Mouse (Mus musculus) c-Kit-positive CD71-positive TER-119-negative erythroid progenitor cells, embryonic 14.5 days (primary cell): ENCODE data around the gene Tmc6.
A peak's percentile ranks its signal among the peaks of the same experiment; 100 is the strongest.
"Not testable (repeated sequence)": the region's sequence is repeated elsewhere in the genome, so short reads cannot be mapped to it uniquely, and the experiment has no call there.

Source experiments
- DNase-seq: peaks from one replicate; pipeline ENCODE4 v3.0.0-alpha.2; 2013; ENCODE audit warnings: low read depth

The Tmc6 gene

DNA sequence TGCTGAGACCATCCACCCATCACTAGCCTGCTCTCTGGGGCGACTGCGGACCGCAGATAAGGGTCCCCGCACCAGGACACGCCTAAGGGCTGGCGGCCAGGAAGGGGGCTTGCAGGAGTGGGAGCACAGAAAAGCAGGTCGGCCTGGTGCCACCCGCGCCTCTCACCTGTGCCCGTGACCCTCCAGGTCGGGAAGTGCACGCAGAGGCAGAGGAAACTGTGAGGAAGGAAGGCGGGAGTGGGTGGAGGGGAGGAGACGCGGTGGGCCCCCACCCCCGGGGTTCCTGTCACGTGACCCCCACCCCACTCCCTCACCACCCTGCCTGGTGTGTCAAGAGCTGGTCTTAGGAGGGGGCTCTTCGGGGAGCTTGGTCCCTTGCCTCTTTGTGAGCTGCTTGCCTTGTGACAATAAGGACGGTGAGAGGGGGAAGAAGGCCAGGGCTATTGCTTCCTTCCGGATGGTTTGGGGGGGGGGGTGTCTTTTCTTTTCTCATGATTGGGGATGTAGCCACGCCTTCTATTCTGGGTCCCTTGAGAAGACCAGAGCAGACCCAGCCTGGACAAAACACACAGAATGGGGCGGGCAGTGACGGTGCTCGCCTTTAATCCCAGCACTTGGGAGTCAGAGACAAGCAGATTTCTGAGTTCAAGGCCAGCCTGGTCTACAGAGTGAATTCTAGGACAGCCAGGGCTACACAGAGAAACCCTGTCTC lies at the start of gene Tmc6, which contains the start of gene Tmc8:
Gene Tmc6 (minus strand): TSS at position 206 of the 712 bp plus-strand sequence.
Gene Tmc8 (plus strand): TSS at position 84 of the 712 bp plus-strand sequence.
- DNase-seq, result peak; percentile 47

DNA sequence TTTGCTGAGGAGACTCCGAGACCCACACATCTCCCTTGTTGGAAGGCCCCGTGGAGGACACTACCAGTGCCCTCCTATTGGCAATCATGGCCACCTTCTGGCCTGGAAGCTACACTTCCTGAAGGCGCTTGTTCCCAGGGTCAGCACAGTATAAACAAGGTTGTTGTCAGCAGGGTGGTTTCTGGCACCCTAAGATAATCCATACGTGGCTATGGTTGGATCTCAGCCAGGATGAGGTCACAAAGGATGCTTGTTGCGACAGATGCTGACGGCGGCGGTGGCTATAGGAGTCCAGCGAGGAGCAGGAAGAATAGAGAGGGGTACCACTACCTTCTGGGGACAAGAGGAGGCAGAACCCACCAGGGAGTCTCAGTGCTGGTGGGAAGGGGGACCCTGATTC lies 48.4 kb upstream of the Tmc6 start:
- peak; percentile 47 for DNase-seq

DNA sequence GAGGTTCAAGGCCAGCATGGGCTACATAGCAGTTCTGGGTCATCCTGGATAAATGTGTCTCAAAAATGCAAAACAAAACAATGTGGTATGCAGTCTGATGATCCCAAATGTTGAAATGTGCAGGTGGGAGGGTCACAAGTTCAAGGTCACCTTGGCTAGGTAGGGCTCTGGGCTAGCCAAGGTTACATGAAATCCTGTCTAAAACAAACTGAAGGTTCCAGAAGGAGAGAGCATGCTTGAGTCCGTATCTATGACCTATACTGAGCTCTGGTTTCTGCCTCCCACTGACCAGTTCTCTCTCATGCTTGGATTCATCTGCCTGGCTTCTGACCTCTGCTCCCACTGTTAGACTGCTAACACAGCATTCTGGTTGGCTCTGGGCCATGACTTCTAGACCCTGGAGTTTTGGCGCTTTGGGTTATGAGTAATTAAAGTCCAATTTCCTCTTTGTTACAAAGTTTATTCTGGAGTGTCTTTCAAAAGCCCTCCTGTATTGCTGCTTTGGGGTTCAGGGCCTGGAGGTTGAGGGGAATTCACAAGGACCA lies 47.7 kb upstream of the Tmc6 start:
- DNase-seq, result no peak

DNA sequence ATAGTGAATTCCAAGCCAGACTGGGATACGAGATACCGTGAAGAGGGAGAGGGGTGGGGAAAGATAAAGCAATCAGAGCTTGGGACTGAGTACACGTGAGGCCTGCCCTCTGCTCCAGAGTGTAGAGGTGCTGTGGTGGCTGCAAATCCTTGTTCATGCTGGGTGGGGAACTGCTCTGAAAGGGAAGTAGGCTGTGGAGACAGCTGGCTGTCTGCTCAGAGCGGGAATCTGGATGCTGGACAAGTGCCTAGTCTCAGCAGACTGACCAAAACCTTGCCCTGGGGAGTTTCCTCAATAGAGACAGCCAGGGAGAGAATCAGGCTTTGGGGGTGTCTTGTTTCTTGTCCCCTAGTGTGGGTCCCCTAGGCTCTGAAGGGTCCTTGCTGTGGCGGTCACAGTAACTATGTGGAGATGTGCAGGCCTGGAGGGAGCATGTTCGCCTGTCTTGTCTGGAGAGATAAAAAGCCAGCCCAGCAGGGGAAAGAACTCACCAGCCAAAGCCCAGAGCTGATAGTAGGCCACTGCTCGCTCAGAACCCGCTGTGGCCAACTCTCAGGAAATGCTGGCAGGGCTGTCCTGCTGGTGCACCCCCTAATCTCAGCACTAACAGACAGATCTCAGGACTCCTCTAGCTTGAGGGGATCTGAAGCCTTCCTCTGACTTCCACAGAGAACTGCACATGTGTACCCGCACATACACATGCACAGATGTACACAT lies 47.0 kb upstream of the Tmc6 start:
- peak; percentile 53 for DNase-seq

DNA sequence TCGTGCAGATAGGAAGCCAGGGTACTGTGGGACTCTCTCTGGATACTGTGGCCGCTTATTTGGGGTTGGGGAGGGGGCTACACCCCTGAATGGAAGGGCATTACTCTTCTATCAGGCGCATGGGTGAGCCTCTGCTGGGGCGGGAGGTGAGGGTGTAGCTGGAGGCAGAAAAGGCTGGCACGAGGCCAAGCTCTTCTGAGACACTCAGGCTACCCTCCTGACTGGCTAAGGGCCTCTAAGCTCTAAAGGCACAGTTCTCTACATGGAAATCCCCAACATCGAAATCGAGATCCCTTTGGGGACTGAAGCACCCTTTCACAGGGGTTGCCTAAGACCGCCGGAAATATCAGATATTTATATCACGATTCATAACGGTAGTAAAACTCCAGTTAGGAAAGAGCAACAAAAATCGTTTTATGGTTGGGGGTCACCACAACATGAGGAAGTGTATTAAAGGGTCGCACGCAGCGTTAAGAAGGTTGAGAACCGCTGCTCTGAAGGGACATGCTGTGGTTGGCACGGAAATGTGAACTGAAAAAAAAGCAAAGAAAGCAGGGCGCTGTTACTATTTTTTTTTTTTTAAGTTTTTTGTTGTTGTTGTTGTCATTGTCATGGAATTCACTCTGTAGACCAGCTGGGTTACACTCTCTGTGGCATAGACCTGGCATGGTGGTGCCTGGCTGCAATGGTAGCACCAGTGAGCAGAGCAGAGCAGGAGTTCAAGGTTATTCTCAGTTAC lies 46.3 kb upstream of the Tmc6 start:
- DNase-seq, result peak; percentile 73

DNA sequence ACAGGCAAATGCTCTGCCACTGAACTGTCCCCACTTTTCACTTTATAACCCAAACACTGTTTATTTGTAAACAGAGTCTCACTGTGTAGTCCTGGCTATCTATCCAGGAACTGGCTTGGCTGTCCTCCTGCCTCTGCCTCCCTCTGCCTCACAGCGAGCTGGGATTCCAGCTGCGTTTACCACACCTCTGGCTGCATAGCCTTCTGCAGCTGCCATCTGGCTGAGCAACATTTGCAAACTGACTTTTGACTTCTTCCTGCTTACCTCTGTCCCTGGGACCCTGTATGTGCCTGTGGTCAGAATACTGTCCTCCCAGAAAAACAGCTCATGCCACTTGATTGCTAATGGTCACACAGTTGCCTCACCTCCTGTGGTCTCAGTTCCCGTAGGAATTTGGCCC lies 45.4 kb upstream of the Tmc6 start:
- no peak for DNase-seq

DNA sequence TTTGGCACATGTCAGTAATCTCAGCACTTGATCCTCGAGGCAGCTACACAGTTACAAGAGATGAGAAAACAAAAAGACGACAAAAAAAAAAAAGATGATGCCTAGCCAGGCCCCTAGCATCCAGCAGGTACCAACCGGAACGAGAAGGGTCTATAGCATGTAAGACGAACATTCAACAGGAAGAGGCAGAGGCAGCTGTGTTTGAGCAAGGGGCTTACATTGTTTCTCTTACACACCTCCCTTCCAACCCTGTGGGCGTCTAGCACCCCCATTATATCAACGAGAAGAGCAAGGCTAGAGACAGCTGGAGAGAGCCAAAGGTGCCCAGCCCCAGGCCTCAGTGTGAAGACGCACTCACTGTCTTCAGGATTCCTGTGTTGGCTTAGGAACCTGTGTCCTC lies 44.9 kb upstream of the Tmc6 start:
- DNase-seq, result no peak

DNA sequence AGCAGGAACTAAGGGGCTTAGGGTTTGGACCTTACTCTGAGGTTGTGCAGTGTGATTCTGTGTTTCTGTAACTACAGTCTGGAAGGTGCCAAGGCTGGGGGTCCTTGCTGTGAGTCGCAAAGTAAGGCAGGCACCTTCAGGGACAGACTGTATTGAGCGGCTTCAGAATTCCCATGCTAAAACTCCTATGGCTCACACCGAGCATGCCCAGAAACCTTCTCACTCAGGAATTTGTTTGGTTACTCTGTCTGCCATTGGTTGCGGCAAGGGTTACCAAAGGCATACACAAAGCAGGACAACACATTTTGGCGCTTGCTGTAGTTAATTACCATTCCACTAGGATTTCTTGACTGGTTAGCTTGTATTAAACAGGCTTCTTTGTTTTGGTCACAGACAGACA lies 44.2 kb upstream of the Tmc6 start:
- DNase-seq, result no peak

DNA sequence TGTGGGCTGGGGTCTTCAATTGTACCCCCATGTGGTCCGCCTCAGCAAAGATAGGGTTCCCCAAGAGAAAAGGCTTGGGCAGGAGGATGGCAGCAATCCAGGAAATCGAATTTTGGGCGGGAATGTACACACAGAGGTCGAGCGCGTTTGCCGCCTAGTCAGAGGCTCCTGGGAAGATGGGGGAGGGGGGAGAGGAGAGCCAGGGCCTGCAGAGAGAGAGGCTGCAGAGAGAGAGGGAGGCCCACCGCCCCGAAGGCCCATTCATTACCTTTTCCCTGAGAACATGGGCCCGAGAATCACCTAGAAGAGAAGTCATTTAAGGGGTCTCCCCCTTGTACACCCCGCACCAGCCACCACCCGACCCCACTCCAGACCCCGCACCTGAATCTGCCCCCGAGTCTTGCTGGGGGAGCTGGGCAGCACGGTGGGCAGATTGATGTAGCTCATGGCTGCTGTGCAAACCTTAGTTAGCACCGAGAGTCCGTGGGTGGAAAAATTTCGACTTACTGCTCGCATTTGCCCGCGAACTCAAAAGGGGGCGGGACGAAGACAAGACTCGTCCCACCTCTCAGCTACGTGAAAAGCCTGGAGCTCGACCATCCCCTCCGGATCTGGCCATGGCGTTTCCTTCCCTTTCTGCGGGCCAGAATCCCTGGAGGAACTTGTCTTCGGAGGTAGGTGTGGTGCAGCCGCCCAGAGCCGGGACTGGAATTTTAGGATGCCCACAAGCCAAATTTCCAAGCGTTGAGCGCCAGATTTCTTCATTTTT lies 43.5 kb upstream of the Tmc6 start, which contains the start of the genes Afmid and Tk1:
Gene Afmid (plus strand): TSS at position 592 of the 769 bp plus-strand sequence.
Gene Tk1 (minus strand): TSS at position 760 of the 769 bp plus-strand sequence.
- DNase-seq, result peak; percentile 88

DNA sequence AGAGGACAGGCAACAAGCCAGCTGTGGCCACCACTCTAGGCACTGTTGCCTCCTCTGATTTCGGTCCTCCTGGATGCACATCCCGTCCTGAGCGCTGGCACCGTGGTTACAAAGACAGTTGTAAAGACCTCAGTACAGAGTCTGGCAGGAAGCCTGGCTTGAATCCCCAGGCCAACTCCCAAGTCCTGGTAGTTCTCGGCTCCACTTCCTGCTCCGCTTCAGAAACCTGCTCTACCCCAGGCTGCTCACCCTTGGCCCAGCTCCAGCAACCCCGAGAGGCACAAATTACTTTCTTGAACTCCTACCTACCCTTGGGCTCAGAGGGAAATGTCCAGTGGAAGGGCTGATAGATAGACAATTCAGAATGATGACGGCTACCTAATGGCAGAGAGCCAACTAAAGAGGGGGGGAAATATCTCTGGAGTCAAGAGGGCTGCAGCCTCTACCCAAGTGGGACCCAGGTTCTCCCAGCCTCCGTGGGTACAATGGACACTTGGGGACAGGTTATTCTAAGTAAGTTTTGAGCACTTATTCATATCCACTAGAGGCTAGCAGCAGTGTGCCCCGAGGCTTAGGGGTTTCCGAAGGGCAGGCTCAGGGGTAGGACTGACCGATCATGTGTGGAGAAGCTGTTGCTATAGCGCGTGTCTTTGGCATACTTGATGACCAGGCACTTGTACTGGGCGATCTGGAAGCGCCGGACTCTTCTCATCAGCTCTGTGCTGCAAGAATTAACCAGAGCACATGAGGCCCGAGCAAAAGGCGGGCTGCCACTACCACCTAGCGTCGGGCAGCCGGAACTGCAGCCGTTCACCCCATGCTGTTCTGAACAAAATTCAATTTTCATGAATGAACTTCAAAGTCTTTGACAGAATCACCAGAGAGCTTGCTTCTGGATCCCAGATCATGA lies 42.3 kb upstream of the Tmc6 start:
- DNase-seq, result peak; percentile 68

DNA sequence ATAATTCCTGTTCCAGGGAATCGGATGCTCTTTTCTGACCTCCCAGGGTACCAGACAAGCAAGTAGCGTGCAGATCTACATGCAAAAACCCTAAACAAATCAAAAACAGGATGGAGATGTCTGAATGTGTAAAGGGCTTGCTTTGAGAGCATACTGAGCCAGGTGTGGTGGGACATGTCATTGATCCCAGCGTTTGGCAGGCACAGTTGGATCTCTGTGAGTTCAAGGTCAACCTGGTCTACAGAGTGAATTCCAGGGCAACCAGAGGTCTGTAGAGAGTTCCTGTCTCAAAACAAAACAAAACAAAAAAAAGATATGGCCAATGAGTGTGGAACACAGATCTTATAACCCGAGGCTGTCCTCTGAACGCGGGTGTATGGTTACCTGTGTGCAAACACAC lies 41.4 kb upstream of the Tmc6 start:
- DNase-seq, result no peak

DNA sequence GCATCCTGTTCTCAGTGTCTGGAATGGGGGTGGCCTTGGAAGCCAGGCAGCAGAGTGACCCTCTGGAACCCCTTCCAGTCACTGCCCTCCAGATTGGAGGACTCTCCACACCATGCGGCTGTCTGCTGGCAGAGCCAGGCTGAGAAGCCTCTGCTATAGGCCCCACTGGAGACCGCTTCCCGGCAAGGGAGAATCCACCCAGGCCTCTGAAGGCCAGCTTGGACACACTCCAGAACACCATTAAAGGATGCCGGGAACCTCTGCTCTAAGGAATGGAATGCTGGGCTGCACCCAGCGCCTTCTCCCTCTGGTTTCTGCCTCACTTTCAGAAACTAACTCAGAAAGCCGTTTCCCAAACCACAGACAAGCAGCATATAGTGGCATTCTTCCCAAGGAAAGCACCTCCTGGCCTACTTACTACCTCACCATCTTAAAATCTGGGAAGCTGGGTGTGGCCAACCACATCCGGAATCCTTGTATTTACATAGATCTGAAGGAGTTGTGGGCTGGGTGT lies 40.8 kb upstream of the Tmc6 start:
- DNase-seq, result no peak

DNA sequence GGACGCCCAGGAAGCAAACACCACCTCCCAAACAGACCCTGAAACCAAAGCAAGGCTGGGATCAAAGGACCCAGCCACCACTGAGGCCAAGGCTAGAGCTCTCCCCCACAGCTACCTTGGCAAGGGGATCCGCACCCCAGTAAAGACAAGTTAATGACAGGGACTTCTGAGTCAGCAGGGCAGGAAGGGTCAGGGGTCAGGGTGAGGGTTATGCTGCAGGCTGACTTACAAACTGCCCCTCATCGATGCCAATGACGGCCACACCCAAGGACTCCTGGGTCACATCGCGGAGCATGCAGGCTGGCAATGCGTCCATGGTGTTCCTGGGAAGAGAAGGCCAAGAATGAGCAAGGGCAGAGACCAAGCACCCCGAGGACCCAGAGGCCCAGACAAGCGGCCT lies 39.9 kb upstream of the Tmc6 start:
- DNase-seq, result no peak

DNA sequence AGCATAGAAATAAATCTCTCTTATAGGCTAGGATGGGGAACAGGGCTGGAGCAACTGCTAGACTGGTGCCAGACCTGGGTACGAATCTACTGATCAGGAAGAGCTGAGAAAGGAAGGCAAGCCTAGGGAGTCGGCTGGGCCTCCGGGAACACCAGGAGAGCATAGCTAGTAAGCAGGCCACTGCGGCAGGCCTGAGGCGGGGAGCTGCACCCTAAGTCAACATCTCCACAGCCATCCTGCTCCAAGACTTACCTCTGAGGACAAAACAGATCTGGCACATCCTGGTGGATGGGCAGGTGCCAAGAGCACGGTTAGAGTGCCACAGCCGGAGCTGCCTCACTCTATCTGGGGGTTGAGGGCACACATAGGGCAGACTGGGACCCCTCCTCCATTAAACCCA lies 38.2 kb upstream of the Tmc6 start:
- DNase-seq, result no peak

DNA sequence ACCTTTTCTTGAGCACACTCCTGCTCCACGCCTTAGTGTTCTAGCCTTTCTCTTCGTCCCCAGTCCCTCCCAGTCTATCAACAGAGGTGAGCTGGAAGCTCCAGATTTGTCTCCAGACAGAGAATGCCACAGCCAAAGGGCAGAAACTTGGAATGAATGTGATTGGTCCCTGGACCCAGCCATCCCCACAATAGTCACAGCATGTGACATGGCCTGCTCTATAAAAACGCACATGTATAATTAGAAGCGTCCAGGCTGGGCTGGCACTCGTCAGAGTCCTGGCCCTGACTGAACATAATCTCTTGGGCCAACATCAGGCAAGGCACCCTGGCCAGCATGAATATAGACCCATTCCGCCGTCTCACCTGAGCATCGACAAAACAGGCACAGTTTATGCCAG lies 37.1 kb upstream of the Tmc6 start:
- no peak for DNase-seq

DNA sequence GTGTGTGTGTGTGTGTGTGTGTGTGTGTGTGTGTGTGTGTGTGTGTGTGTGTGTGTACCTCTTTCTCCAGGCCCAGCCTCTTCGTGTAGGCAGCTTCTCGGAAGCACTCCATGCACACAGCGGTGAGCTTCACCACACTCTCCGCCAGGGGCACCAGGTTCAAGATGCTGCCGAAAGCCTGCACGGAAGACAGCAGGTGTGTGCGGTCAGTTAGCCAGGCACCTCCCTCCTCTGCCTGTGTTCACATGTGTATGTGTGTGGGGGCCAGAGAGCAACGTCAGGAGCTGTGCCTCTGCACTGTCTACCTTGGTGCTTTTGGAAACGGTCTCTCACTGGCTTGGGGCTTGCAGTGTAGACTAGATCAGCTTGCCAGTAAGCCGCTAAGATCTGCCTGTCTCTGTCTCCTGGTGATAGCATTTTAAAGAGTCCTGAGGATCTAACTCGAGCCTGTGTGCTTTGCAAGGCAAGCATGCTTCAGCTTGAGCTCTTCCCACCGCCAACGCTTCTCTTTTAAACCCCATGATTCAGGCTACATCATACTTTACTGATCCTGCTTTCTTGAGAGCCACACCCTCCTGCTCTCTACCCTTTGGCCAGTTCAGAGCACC lies 34.5 kb upstream of the Tmc6 start:
- DNase-seq, result no peak

DNA sequence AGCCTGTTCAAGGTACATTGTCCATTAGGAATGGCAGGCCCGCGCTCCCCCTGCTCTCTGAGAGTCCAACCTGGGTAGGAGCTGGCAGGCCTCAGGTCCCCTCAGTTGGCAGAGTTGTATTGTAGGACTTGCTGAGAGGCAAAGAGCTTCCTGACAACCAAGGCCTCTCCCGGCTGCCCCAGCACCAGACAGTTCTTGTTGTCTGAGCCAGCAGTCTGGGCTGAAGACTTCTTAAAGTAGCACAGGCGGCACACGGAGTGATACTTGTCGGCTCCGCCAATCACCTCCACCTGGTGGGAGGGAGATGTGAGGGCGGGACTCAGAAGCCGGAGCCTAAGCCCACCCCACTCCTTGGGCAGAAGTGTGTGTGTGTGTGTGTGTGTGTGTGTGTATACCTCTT lies 33.9 kb upstream of the Tmc6 start:
- not testable (repeated sequence) for DNase-seq

DNA sequence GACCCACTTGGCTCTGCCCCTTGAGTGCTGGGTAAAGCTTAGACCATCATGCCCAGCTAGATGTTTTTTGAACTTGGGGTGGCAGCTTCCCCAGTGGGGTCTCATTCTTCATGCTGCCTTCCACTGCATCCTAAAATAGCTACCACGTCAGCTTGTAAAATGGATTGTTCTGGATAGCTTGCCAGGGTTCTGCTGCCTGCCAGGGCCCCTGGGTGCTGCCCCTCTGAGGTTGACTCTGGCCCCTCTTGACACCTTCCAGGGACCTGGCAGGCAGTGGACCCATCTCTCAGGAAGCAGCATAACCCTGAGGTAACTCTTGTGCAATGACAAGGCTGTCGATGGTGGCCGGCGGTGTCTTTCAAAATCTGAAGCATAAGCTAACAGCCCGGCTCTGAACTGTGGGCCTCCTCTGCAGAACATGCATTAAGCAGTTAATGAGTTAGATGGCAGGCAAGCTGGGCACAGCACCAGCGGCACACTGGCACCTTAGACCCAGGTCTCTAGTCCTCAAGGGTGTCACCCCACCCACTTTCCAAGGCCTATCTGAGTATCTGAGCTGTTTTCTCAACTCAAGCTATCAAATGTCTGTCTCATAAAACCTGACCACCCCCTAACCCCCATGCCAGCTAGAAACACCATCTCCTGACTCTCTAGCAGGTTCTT lies 32.8 kb upstream of the Tmc6 start:
- no peak for DNase-seq

DNA sequence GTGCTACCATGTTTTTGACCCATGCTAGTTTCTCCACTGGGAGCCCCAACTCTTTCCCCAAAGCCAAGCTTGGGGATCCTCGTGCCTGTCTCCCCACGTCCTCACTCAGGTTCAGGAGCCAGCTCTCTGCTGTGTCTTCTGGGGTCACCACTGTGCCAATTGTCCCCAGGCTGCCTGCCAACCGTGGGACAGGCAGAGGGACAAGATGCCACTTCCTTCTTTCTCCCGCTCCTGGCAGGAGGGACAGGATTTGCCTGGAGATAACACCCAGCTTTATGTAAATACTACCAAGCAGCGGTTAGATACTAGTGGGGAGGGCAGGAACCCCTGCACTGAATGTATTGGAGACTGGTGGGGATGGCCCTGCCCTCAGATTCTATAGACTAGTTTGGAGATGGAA lies 31.9 kb upstream of the Tmc6 start:
- DNase-seq, result no peak
